Mouse (Mus musculus) small intestine, adult 2 months (tissue): Measurements from ENCODE around the gene Krt83. TPM values are rescaled to one million over a fixed set of nuclear protein-coding genes. Genes with fewer than 3 reads are reported as not detected.
A peak's percentile ranks its signal among the peaks of the same experiment; 100 is the strongest.

Experiments
- H3K27ac ChIP-seq: fragments of 200-500 bp; 2 replicates; pipeline ENCODE4 v1.5.1; 2012; ENCODE audit warnings: low read depth, low read length, control low read depth, inconsistent platforms; ENCODE audit not compliant: insufficient read depth
- H3K27me3 ChIP-seq: fragments of 200-500 bp; 2 replicates; pipeline ENCODE4 v1.6.1; 2012; ENCODE audit warnings: mild to moderate bottlenecking, moderate library complexity, low read length, inconsistent platforms; ENCODE audit not compliant: control insufficient read depth, insufficient read depth
- H3K36me3 ChIP-seq: fragments of 200-500 bp; 2 replicates; pipeline ENCODE4 v1.6.1; 2012; ENCODE audit warnings: mild to moderate bottlenecking, low read length, control low read depth, inconsistent platforms; ENCODE audit not compliant: control insufficient read depth, insufficient read depth
- H3K4me1 ChIP-seq: fragments of 200-500 bp; 2 replicates; pipeline ENCODE4 v1.6.1; 2012; ENCODE audit warnings: low read length, inconsistent platforms, mixed read lengths; ENCODE audit not compliant: control insufficient read depth, insufficient read depth, insufficient read length
- H3K4me3 ChIP-seq: fragments of 200-500 bp; 2 replicates; pipeline ENCODE4 v1.5.1; 2012; ENCODE audit warnings: low read depth, mild to moderate bottlenecking, control low read depth, inconsistent platforms, low read length, moderate library complexity
- CTCF ChIP-seq: fragments of 200-500 bp; IDR thresholded peaks from 2 replicates; pipeline ENCODE4 v1.5.1; 2012; ENCODE audit warnings: low read depth, mild to moderate bottlenecking, control low read depth, inconsistent platforms, low read length, moderate library complexity, mixed read lengths; ENCODE audit not compliant: insufficient replicate concordance, insufficient read length; ENCODE audit errors: extremely low read depth
- POLR2A ChIP-seq: fragments of 200-500 bp; IDR thresholded peaks from 2 replicates; pipeline ENCODE4 v1.6.1; 2012; ENCODE audit warnings: low read depth, mild to moderate bottlenecking, control low read depth, inconsistent platforms, low read length, moderate library complexity
- WGBS: fragments of 180-500 bp; shearing (Covaris S2); methylation state at CpG from one replicate; pipeline ENCODE4 v1.1.7; 2018; 5-methylcytosine and 5-hydroxymethylcytosine counted together
- polyA plus RNA-seq: library from polyadenylated mRNA; depleted of rRNA; stranded (reverse); fragments of >200 nt; gene quantifications from 2 replicates; pipeline ENCODE4 v1.2.3, GENCODE M21; 2012

Krt83 gene
- polyA plus RNA-seq, 1 experiment = 0.48 TPM

- Histone ChIP-seq H3K4me3 (no peak overlapping the region), H3K4me1 (no peaks in the 10 kb centered on the region), H3K36me3 (no peaks in the 10 kb centered on the region), H3K27ac (no peak overlapping the region), H3K27me3 (no peaks in the 10 kb centered on the region)
- no peak for TF ChIP-seq POLR2A
- no peak for TF ChIP-seq CTCF
- 78% methylated on average over 11 of the region's 11 CpGs for WGBS
These were observed 5.2 kb downstream of the Krt83 start for GRCm38 (mm10) chr15:101485911-101486635.

- Histone ChIP-seq H3K4me3 (no peak overlapping the region), H3K36me3 (no peaks in the 10 kb centered on the region), H3K27me3 (no peaks in the 10 kb centered on the region), H3K27ac (no peak overlapping the region), H3K4me1 (no peaks in the 10 kb centered on the region)
- TF ChIP-seq POLR2A = no peak
- 76% methylated on average over 1 of the region's 1 CpGs for WGBS
These were observed 6.4 kb downstream of the Krt83 start for GRCm38 (mm10) chr15:101484939-101485338.

DNA sequence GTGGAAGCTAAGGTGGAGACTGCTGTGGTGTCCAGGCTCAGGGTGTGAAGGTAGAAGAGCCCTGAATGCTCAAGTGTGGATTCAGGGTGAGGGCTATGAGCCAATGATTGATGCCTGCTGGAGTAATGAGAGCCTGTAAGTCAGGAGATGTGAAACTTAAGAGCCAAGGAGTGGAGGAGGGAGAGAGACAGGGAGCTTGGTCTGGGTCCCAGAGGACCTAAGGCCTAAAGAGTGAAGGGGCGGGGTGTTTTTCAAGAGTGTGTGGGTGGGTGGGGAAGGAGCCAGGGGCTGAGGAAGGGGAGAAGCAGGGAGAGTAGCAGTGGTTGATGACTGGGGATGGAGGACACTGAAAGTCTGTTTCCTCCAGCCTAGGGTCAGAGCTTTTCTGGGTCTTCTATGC, 7.7 kb downstream of the Krt83 start:
- Histone ChIP-seq H3K4me3 (no peak overlapping the region), H3K27me3 (0 out of 2 replicates have a peak, but pooled peaks cover 2% of the 10 kb centered on the region), H3K36me3 (no peaks in the 10 kb centered on the region), H3K27ac (no peak overlapping the region), H3K4me1 (peaks cover 4% of the 10 kb centered on the region)
- 82% methylated on average over 1 of the region's 1 CpGs for WGBS
- TF ChIP-seq POLR2A (no peak), CTCF (no peak)

DNA sequence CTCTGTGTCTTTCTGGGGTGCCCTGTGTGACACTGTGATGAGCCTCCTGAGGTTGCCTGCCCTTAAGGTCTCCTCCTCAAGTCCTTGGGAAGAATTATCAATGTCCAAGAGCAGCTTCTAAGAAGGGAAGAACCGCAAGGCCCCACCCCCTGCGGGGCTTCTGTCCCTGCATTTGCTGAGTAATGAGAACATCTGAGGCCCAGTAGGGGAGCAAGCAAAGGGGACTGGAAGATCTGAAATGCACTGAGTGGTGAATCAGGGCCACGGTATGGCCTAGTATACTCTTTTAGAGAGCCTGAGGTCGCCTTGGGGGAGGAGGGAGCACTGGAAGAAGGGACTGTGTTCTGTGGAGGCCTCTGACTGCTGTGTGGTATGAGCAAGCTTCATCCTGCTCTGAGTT, 9.3 kb downstream of the Krt83 start:
- TF ChIP-seq POLR2A (no peak), CTCF (no peak)
- Histone ChIP-seq H3K4me1 (peaks cover 4% of the 10 kb centered on the region), H3K27me3 (0 out of 2 replicates have a peak, but pooled peaks cover 2% of the 10 kb centered on the region), H3K36me3 (no peaks in the 10 kb centered on the region), H3K4me3 (no peak overlapping the region), H3K27ac (no peak overlapping the region)
- WGBS = 41% methylated on average over 4 of the region's 4 CpGs

- Histone ChIP-seq H3K4me1 (peaks cover 4% of the 10 kb centered on the region), H3K4me3 (peak overlapping the region; percentile 39), H3K27ac (no peak overlapping the region), H3K27me3 (0 out of 2 replicates have a peak, but pooled peaks cover 2% of the 10 kb centered on the region), H3K36me3 (no peaks in the 10 kb centered on the region)
- TF ChIP-seq CTCF (no peak), POLR2A (no peak)
- WGBS = 26% methylated on average over 11 of the region's 11 CpGs
These were observed 11.6 kb downstream of the Krt83 start for GRCm38 (mm10) chr15:101479666-101480060.

DNA sequence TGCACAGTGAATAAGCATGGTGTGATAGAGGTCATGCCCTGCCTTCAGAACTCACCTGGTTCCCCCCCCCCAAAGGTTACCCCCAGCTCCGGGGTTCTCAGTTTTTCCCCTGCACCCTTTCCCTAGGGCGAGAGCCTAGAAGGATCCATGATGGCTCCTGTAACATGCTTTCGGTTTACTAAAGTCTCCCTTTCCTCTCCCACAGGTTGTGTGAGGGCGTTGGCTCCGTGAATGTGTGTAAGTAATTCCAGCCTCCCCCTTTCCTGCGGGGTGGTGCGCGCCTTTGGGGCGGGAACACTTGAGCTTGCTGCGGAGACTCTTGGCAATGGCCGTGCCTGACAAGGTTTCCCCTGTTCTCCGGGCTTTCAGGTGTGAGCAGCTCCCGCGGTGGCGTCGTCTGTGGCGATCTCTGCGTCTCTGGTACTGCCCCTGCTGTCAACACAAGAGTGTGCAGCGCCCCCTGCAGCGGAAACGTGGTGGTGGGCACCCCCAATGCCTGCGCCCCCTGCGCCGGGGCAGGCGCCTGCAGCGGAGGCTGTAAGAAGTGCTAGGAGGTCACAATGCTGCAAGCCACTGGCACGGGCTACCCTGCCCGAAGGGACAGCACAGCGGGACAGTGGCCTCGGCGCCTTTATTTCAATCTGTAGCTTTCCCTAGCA, 12.2 kb downstream of the Krt83 start:
- TF ChIP-seq CTCF (no peak), POLR2A (no peak)
- no peak overlapping the region for H3K27ac ChIP-seq
- no peaks in the 10 kb centered on the region for H3K36me3 ChIP-seq
- 3% methylated on average over 31 of the region's 31 CpGs for WGBS
- peaks cover 4% of the 10 kb centered on the region for H3K4me1 ChIP-seq
- H3K4me3 ChIP-seq = peak overlapping the region; percentile 39
- 0 out of 2 replicates have a peak, but pooled peaks cover 2% of the 10 kb centered on the region for H3K27me3 ChIP-seq

DNA sequence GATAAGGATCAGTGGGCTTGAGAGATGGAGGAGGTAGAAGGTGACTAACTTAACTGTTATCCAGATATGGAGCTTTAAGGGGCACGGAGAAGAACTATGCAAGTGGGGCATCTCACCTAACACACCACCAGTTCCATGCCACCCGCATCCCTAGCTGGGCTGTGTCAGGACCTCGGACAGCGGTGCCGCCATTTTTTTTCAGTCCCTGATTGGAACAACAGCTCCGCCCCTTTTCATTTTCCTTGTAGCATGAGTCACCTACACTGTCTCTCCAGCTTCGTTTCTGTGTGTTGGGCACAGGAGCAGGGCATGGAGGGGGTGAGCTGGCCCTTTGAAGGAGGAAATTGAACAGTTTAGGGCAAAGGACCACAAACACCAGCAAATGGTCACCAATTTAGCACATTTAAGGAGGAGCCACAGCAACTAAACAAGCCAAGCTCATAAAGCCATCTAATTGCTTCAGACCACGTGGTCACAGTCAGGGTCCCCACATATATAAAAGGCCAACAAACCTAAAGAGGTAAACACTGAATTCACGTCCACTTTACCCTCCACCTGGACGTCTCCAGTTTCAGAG, 18.3 kb downstream of the Krt83 start, which contains the start of gene Krt86:
Gene Krt86 (plus strand): TSS at position 527 of the 577 bp plus-strand sequence.
- Histone ChIP-seq H3K36me3 (no peaks in the 10 kb centered on the region), H3K4me1 (no peaks in the 10 kb centered on the region), H3K27ac (no peak within 1 kb of the TSS), H3K4me3 (no peak within 1 kb of the TSS), H3K27me3 (no peaks in the 10 kb centered on the region)
- TF ChIP-seq POLR2A = no peak
- 16% methylated on average over 10 of the region's 10 CpGs for WGBS
